8 mouse cellular contexts compared by ENCODE assay signal in genomic region chr11:29373050-29373395, GRCm38 (mm10). TPM values are rescaled to one million over a fixed set of nuclear protein-coding genes. Genes with fewer than 3 reads are reported as not detected.
A peak's percentile ranks its signal among the peaks of the same experiment; 100 is the strongest.
DNase-seq lines count a peak whose midpoint lies in the region; ATAC-seq lines count a peak whose summit lies in the region.

No protein-coding gene starts in this region.

- H3K9me3 ChIP-seq in heart, embryonic 16.5 days (replicated peaks; ENCODE audit: control insufficient read depth, low read length): no peaks in the 10 kb centered on the region
- H3K9me3 ChIP-seq in hindbrain, embryonic 13.5 days: no peaks in the 10 kb centered on the region
- H3K9me3 ChIP-seq in midbrain, embryonic 13.5 days: no peaks in the 10 kb centered on the region

- peak overlapping the region; percentile 95 for H3K27ac ChIP-seq in heart, embryonic 16.5 days (ENCODE audit: low read length)
- H3K27ac ChIP-seq in hindbrain, embryonic 13.5 days: peak overlapping the region; percentile 99
- H3K27ac ChIP-seq in midbrain, embryonic 13.5 days: peak overlapping the region; percentile 99

- H3K4me1 ChIP-seq in heart, embryonic 16.5 days (ENCODE audit: control insufficient read depth, insufficient read depth, low read length): peaks cover 5% of the 10 kb centered on the region
- peaks cover 22% of the 10 kb centered on the region for H3K4me1 ChIP-seq in hindbrain, embryonic 13.5 days (replicated peaks)
- peaks cover 17% of the 10 kb centered on the region for H3K4me1 ChIP-seq in midbrain, embryonic 13.5 days (replicated peaks)

- peak overlapping the region; percentile 96 for H3K9ac ChIP-seq in heart, embryonic 16.5 days (ENCODE audit: low read length)
- H3K9ac ChIP-seq in hindbrain, embryonic 13.5 days: peak overlapping the region; percentile 98
- H3K9ac ChIP-seq in midbrain, embryonic 13.5 days (replicated peaks): peak overlapping the region; percentile 99

- peak overlapping the region; percentile 76 for H3K4me3 ChIP-seq in heart, embryonic 16.5 days (ENCODE audit: low read length)
- H3K4me3 ChIP-seq in hindbrain, embryonic 13.5 days: peak overlapping the region; percentile 95
- H3K4me3 ChIP-seq in midbrain, embryonic 13.5 days (replicated peaks): peak overlapping the region; percentile 88

- no peak for DNase-seq in heart, postnatal 36 days
- DNase-seq in MEL-GATA-1-ER (ENCODE audit: extremely low read depth, low read depth): peak; percentile 19
- no peak for DNase-seq in layer of hippocampus, adult 18-20 months (ENCODE audit: low spot score in 2 of 2)
- DNase-seq in layer of hippocampus, postnatal 14 days (ENCODE audit: low spot score in 2 of 2): no peak

- ATAC-seq in heart, embryonic 16.5 days (replicated peaks; ENCODE audit: extremely low read depth, insufficient read depth, low FRiP score): no peak
- no peak; the same call in 1 of the 2 replicates for ATAC-seq in hindbrain, embryonic 13.5 days (ENCODE audit: low FRiP score)
- no peak for ATAC-seq in midbrain, embryonic 13.5 days
- ATAC-seq in activated CD4-positive, CD25-positive, alpha-beta regulatory T cell, adult 4 months: no peak

- H3K36me3 ChIP-seq in heart, embryonic 16.5 days (ENCODE audit: control insufficient read depth, insufficient read depth): no peaks in the 10 kb centered on the region
- peaks cover 6% of the 10 kb centered on the region for H3K36me3 ChIP-seq in hindbrain, embryonic 13.5 days
- 0 out of 2 replicates have a peak, but pooled peaks cover 8% of the 10 kb centered on the region for H3K36me3 ChIP-seq in midbrain, embryonic 13.5 days

- H3K4me2 ChIP-seq in heart, embryonic 16.5 days (ENCODE audit: low read depth, low read length): peak overlapping the region; percentile 72
- peak overlapping the region; percentile 61 for H3K4me2 ChIP-seq in hindbrain, embryonic 13.5 days
- peak overlapping the region; percentile 56 for H3K4me2 ChIP-seq in midbrain, embryonic 13.5 days (replicated peaks)

- no peaks in the 10 kb centered on the region for H3K27me3 ChIP-seq in heart, embryonic 16.5 days (ENCODE audit: control insufficient read depth, insufficient read depth, low read length)
- H3K27me3 ChIP-seq in hindbrain, embryonic 13.5 days: no peaks in the 10 kb centered on the region
- no peaks in the 10 kb centered on the region for H3K27me3 ChIP-seq in midbrain, embryonic 13.5 days

- intact Hi-C loops in heart, postnatal 36 days (cut with DNase I): loop anchor here (5.0 to 10.0 kb wide), 3 partner anchors 126 to 322 kb away; partner anchors contain the start of genes Cfap36, Mtif2 and Rtn4

- WGBS in heart, embryonic 16.5 days: 4% methylated on average over 11 of the region's 11 CpGs
- 6% methylated on average over 11 of the region's 11 CpGs for WGBS in hindbrain, embryonic 13.5 days
- WGBS in midbrain, embryonic 13.5 days: 4% methylated on average over 11 of the region's 11 CpGs

RNA-seq across cellular contexts. Expression of gene Ccdc88a, which starts 0.4 kb away (rescaled TPM):
- polyA plus RNA-seq in heart, embryonic 16.5 days (2015; fragmentation: Nextera tagmentation; extraction: Ambion mirVana): 18.4 and 19.3 TPM in 2 replicates
- total RNA-seq in heart, postnatal 36 days (2021): 10 to 100 TPM in 1 of 2 experiments, 1 to 10 TPM in 1; 7.7 to 10.3 TPM
- polyA plus RNA-seq in hindbrain, embryonic 13.5 days (2015; fragmentation: Nextera tagmentation; extraction: Ambion mirVana): 72.7 and 77.0 TPM in 2 replicates
- 77.6 and 87.4 TPM in 2 replicates for polyA plus RNA-seq in midbrain, embryonic 13.5 days (2015; fragmentation: Nextera tagmentation; extraction: Ambion mirVana)
- under 1 TPM; 0.51 to 0.63 TPM for polyA plus RNA-seq in activated CD4-positive, CD25-positive, alpha-beta regulatory T cell, adult 4 months (2017; shearing (Covaris generic))
- 10 to 100 TPM; 52.8 to 58.0 TPM for total RNA-seq in layer of hippocampus, adult 18-20 months (2021)
- 10 to 100 TPM; 72.8 to 76.6 TPM for total RNA-seq in layer of hippocampus, postnatal 14 days (2021)

Comparison
In these comparisons a context has a peak if more than half of its experiments do, and no peak if none do; other contexts are left out.
1. RNA of gene Ccdc88a, which starts 0.4 kb away (polyA plus RNA-seq): 77.6 to 87.4 TPM in midbrain, embryonic 13.5 days, 72.7 to 77.0 TPM in hindbrain, embryonic 13.5 days and 18.4 to 19.3 TPM in heart, embryonic 16.5 days; 0.51 to 0.63 TPM in activated CD4-positive, CD25-positive, alpha-beta regulatory T cell, adult 4 months; every median in the first group is over 10 times any median in the second.
2. Peak in every context shown above with its lines, with median percentiles within 50 percentile points of each other: H3K27ac ChIP-seq, H3K4me2 ChIP-seq, H3K4me3 ChIP-seq and H3K9ac ChIP-seq.